Mouse (Mus musculus) intestine, embryonic 14.5 days (tissue): ENCODE measurements at regions not wholly inside any gene's neighbourhood (a gene's known extent, or its start where the extent isn't known, plus 50 kb on each side); places are given as distances from the start of the nearest gene placed in this dataset.

Experiments
- ATAC-seq: fragments of 200-750 bp; cut with Nextera tagmentation; replicated peaks from 2 replicates; pipeline ENCODE4 v1.8.0; 2017; ENCODE audit warnings: low read depth, moderate number of reproducible peaks, moderate TSS enrichment, moderate library complexity; ENCODE audit not compliant: low FRiP score, low TSS enrichment
- DNase-seq: peaks from one replicate; pipeline ENCODE4 v3.0.0-alpha.2; 2018; ENCODE audit warnings: low spot score
- H3K27ac ChIP-seq: fragments of 300-500 bp; sonication (generic); 2 replicates; pipeline ENCODE4 v1.5.1; 2014; ENCODE audit warnings: low read depth, mild to moderate bottlenecking, control low read depth
- H3K27me3 ChIP-seq: fragments of 300-500 bp; sonication (generic); replicated peaks from 2 replicates; pipeline ENCODE4 v1.6.1; 2014; ENCODE audit warnings: low read length, control low read depth; ENCODE audit not compliant: control insufficient read depth, insufficient read depth
- H3K36me3 ChIP-seq: fragments of 300-500 bp; sonication (generic); 2 replicates; pipeline ENCODE4 v1.6.1; 2014; ENCODE audit warnings: low read length, control low read depth; ENCODE audit not compliant: control insufficient read depth, insufficient read depth
- H3K4me1 ChIP-seq: fragments of 300-500 bp; sonication (generic); replicated peaks from 2 replicates; pipeline ENCODE4 v1.6.1; 2014; ENCODE audit warnings: low read length, control low read depth, mixed read lengths; ENCODE audit not compliant: control insufficient read depth, insufficient read depth
- H3K4me2 ChIP-seq: fragments of 300-500 bp; sonication (generic); 2 replicates; pipeline ENCODE4 v1.6.1; 2014; ENCODE audit warnings: low read length
- H3K4me3 ChIP-seq: fragments of 300-500 bp; sonication (generic); 2 replicates; pipeline ENCODE4 v1.5.1; 2014; ENCODE audit warnings: low read depth, low read length, control low read depth, mixed read lengths
- H3K9ac ChIP-seq: fragments of 300-500 bp; sonication (generic); 2 replicates; pipeline ENCODE4 v1.6.1; 2014; ENCODE audit warnings: mild to moderate bottlenecking, low read length
- H3K9me3 ChIP-seq: fragments of 300-500 bp; sonication (generic); 2 replicates; pipeline ENCODE4 v1.6.1; 2016; ENCODE audit warnings: low read length, control low read depth; ENCODE audit not compliant: control insufficient read depth
- WGBS: fragments of 180-500 bp; shearing (Covaris S2); extraction: QIAGEN DNeasy Blood & Tissue Kit; methylation state at CpG from one replicate; pipeline ENCODE4 v1.1.7; 2014; 5-methylcytosine and 5-hydroxymethylcytosine counted together

DNA sequence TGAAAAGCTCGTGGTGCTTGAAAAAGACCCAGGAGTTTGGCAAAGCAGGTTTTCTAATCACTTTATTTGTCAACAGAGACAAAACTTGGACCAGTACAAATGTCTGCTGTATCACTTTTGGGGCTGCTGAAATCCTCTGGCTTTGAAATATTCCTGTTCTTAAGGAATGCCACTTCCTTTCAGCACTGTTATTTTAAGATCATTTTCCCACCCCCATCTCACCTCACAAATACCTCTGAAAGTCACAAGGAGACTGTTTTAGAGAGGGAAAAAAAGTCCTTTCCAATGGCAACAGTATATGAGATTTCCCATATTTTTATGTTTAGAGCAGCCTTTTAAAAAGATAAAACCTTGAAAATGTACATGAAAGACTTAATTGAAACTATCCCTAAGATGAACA, 438.2 kb downstream of the Tm4sf1 start:
- Histone ChIP-seq H3K4me2 (no peak overlapping the region), H3K36me3 (no peaks in the 10 kb centered on the region), H3K4me1 (no peaks in the 10 kb centered on the region), H3K9me3 (no peaks in the 10 kb centered on the region), H3K27ac (no peak overlapping the region), H3K4me3 (no peak overlapping the region), H3K27me3 (no peaks in the 10 kb centered on the region), H3K9ac (no peak overlapping the region)
- WGBS, result 78% methylated on average over 1 of the region's 1 CpGs
- DNase-seq, result no peak
- no peak for ATAC-seq

DNA sequence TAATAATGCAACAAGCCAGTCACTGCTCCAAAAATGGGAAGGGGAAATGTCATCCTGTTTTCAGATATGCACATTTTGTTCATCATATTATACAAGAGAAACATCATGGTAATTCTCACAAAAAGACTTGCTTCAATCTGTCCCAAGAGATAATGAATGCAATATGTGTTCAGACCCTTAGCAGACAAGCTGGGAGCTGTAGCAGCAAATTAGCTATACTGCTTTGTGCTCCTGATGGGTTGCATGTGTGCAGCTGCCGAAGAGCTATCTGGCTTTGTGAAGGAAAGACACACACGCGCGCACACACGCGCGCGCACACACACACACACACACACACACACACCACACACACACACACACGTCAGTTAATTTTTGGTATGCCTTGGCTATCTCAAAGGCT, 441.9 kb downstream of the Tm4sf1 start:
- Histone ChIP-seq H3K4me1 (no peaks in the 10 kb centered on the region), H3K9me3 (no peaks in the 10 kb centered on the region), H3K9ac (no peak overlapping the region), H3K27me3 (no peaks in the 10 kb centered on the region), H3K4me3 (no peak overlapping the region), H3K4me2 (no peak overlapping the region), H3K27ac (no peak overlapping the region), H3K36me3 (no peaks in the 10 kb centered on the region)
- 95% methylated on average over 9 of the region's 9 CpGs for WGBS
- DNase-seq, result no peak
- no peak for ATAC-seq

DNA sequence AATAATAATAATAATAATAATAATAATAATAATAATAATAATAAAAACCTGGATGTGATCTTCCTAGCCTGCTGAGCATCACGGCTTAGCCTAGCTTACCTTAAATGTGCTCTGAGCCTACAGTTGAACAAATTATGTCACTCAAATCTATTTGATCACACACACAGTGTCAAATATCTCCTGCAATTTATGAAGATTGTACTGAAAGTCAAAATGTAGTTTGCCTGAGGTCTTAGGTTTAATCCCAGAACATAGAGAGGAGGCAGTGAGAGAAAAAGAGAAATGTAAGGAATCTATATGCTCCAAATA, 456.4 kb downstream of the Tm4sf1 start:
- Histone ChIP-seq H3K27me3 (no peaks in the 10 kb centered on the region), H3K36me3 (no peaks in the 10 kb centered on the region), H3K9ac (no peak overlapping the region), H3K4me2 (no peak overlapping the region), H3K27ac (no peak overlapping the region), H3K9me3 (no peaks in the 10 kb centered on the region), H3K4me3 (no peak overlapping the region), H3K4me1 (no peaks in the 10 kb centered on the region)
- DNase-seq (no peak), ATAC-seq (no peak)
- 90% methylated on average over 1 of the region's 1 CpGs for WGBS

DNA sequence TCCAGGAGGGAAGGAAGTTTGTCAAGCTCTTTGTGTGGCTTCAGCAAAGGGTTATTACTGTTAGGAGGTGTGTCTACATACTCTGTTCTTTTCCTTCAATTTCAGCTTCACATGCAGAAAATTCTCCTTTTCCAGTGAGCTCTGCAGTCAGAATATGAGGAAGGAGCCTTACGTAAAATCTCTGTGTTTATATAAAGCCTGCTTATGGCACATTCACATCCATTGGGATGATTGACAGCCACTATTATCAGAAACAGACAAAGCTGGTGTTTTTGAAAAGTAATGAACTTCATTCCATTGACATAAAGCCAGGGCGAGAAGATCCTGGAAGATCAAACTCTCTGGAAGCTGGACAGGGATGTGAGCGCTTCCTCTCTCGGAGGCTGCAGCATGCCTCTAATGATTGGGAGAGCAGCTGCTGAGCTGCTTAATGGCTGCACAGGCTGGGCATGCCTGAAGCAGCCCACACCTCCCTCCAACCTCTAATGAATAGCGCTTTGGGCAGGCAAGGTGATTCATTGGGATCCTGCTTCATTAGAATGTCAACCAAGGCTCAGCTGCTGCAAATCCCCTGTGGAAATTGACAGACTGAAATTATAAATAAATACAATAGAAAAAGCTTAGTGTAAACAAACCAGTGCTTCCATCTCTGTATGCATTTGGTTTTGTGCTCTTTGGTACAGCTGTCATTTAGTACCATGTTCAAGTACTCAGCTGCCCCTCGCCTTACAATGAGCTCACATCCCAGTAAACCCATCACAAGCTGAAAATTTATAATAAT, 456.9 kb downstream of the Tm4sf1 start:
- H3K4me3 ChIP-seq, result no peak overlapping the region
- DNase-seq (no peak), ATAC-seq (no peak)
- H3K9ac ChIP-seq, result no peak overlapping the region
- WGBS, result 58% methylated on average over 6 of the region's 6 CpGs
- H3K4me1 ChIP-seq, result no peaks in the 10 kb centered on the region
- no peak overlapping the region for H3K27ac ChIP-seq
- no peaks in the 10 kb centered on the region for H3K36me3 ChIP-seq
- H3K4me2 ChIP-seq, result no peak overlapping the region
- no peaks in the 10 kb centered on the region for H3K9me3 ChIP-seq
- H3K27me3 ChIP-seq, result no peaks in the 10 kb centered on the region

DNA sequence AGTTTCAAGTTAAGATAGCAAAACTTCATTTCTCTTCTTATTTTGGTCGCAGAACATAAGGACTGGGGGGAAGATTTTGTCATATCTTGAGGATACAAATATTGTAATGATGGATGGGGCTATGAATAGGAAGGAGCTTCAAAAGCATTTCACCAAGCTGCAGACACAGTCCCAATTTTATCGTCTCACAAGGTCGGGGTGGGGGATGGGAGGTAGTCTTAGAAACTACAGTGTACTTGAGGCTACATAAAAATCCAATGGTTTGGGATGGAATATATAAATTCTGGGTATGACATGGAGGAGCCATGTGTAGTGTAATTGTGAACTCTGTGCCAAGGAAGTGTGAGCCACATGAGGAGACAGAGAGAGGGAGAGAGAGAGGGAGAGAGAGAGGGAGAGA, 464.6 kb downstream of the Tm4sf1 start:
- Histone ChIP-seq H3K4me1 (no peaks in the 10 kb centered on the region), H3K36me3 (no peaks in the 10 kb centered on the region), H3K27ac (no peak overlapping the region), H3K4me3 (no peak overlapping the region), H3K9me3 (no peaks in the 10 kb centered on the region), H3K27me3 (no peaks in the 10 kb centered on the region), H3K9ac (no peak overlapping the region), H3K4me2 (no peak overlapping the region)
- no peak for DNase-seq
- ATAC-seq, result no peak
- 84% methylated on average over 3 of the region's 3 CpGs for WGBS

DNA sequence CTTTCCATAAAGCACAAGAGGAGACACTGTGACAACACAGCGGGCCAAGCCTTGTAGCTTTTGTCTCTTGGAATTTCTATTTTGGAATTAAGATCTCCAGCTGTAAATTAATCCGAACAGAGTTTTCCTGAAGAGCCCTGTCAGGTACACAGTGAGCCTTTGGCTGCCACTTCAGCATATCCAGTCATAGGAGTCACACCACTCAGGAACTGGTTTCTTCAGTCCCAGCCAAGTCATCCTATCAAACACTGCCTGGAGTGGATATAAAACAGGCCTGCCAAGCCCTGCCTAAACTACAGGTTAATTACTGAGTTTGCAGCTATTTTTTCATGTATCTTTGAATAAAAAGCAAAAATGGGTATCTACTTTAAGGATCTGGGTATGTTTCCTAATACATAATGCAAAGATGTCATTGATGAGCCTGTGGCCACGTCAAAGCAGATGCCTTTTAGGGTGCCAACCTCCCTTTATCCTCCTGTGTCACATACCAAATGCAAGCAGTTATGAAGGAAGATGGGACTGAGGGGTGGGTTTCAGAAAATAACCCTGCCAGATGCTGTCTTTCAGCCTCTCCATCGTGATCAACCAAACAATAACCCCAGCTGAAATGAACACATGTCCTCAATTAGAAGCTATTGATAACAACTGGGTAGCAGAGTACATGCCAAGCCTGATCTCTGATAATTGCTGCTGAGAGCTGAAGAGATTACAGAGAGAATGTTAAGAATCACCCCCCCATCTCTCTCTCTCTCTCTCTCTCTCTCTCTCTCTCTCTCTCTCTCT, 471.3 kb downstream of the Tm4sf1 start:
- Histone ChIP-seq H3K4me1 (no peaks in the 10 kb centered on the region), H3K27ac (no peak overlapping the region), H3K9ac (no peak overlapping the region), H3K4me3 (no peak overlapping the region), H3K4me2 (no peak overlapping the region), H3K27me3 (no peaks in the 10 kb centered on the region), H3K36me3 (no peaks in the 10 kb centered on the region), H3K9me3 (no peaks in the 10 kb centered on the region)
- no peak for DNase-seq
- 72% methylated on average over 4 of the region's 4 CpGs for WGBS
- no peak for ATAC-seq

DNA sequence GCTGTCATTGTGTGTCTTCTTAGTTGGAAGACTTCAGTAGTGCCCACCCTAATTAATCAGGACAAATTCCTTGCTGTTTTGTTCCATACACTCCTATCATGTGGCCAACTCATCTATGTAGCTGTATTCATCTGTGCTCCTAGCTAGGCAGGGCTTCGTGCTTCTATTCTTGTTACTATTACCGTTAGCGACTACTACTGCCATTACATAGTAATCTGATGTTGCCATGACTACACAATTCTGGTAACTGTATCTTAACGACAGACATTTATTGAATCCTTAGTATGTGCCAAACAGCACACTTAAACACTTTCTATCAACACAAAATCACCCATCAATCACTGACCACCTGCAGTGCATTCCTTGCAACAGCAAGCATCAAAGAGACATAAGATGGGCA, 477.6 kb downstream of the Tm4sf1 start:
- Histone ChIP-seq H3K4me1 (no peaks in the 10 kb centered on the region), H3K27ac (no peak overlapping the region), H3K9me3 (no peaks in the 10 kb centered on the region), H3K9ac (no peak overlapping the region), H3K4me3 (no peak overlapping the region), H3K27me3 (no peaks in the 10 kb centered on the region), H3K36me3 (no peaks in the 10 kb centered on the region), H3K4me2 (no peak overlapping the region)
- DNase-seq (no peak), ATAC-seq (no peak)
- 82% methylated on average over 4 of the region's 4 CpGs for WGBS

DNA sequence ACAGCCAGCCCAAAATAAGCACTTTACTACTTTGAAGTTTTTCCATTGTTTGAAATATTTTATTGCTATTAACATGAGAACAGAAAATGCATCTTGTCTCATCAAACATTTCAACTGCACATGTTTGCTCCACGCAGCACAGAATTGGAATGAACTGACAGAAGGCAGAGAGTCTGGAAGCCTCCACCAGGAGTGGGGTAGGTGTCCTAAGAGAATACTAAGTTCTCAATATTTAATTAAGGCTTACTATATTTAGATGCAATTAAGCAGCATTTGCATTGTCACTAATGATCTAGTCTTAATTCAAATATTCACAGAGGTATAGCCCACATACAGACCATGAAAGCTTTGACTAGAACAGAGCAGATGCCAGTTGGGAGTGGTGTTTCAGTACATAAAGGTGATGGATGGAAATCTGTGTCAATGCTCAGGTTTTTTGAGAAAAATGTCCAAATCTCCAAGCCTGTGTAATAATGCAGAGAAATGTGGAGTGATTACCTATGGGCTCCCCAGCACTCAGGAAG, 491.2 kb downstream of the Tm4sf1 start:
- Histone ChIP-seq H3K9me3 (no peaks in the 10 kb centered on the region), H3K27me3 (no peaks in the 10 kb centered on the region), H3K4me3 (no peak overlapping the region), H3K36me3 (no peaks in the 10 kb centered on the region), H3K9ac (no peak overlapping the region), H3K4me2 (no peak overlapping the region), H3K27ac (no peak overlapping the region), H3K4me1 (no peaks in the 10 kb centered on the region)
- ATAC-seq, result no peak
- DNase-seq, result no peak
- 62% methylated on average over 1 of the region's 1 CpGs for whole genome bisulfite sequencing

DNA sequence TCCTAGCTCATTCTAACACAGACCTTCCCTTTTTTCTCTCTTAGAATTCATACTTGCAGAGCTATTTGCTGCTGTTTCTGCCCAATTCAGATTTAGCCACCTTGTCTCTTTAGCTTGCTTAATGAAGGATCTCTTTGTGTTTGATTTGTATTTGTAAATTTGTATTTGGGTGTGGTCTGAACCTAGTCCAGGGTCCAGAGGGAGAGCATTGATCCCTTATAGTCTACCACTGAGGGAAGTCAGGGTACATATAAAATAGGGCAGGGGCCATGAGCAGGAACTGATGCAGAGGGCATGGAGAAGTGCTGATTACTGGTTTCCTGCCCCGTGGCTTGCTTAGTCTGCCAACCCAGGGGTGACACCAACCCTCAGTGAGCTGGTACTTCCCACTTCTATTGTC, 508.7 kb downstream of the Tm4sf1 start:
- H3K27me3 ChIP-seq, result no peaks in the 10 kb centered on the region
- ATAC-seq (no peak), DNase-seq (no peak)
- no peak overlapping the region for H3K9ac ChIP-seq
- H3K36me3 ChIP-seq, result no peaks in the 10 kb centered on the region
- no peaks in the 10 kb centered on the region for H3K9me3 ChIP-seq
- no peak overlapping the region for H3K4me3 ChIP-seq
- no peaks in the 10 kb centered on the region for H3K4me1 ChIP-seq
- H3K4me2 ChIP-seq, result no peak overlapping the region
- H3K27ac ChIP-seq, result no peak overlapping the region
- WGBS, result 61% methylated on average over 1 of the region's 1 CpGs
